Comparison of ENCODE assay signal across 15 mouse cellular contexts in genomic region chr9:98976520-98976919, GRCm38 (mm10). TPM values are rescaled to one million over a fixed set of nuclear protein-coding genes. Genes with fewer than 3 reads are reported as not detected.
DNase-seq lines count a peak whose midpoint lies in the region; TF ChIP-seq lines count a peak whose summit lies in the region.
"Had no signal": no experiment of that assay in that cellular context is flagged by ENCODE, and none has a peak within 500 bp of the region (broad histone marks: within the 10 kb centered on the region; RNA-seq: fewer than 3 reads in every experiment).

No protein-coding gene starts in this region.

- H3K27me3 ChIP-seq in liver, adult 2 months (ENCODE audit: control insufficient read depth, insufficient read depth, low read length) = peaks cover 20% of the 10 kb centered on the region

- H3K4me3 ChIP-seq in liver, adult 2 months (ENCODE audit: insufficient read depth, low read depth, low read length) = no peak overlapping the region
- H3K4me3 ChIP-seq: embryonic facial prominence, embryonic 13.5 days; limb, embryonic 12.5 days; neural tube, embryonic 15.5 days had no signal

- TF ChIP-seq POLR2A in liver, adult 2 months (IDR thresholded peaks at IDR 0.05; ENCODE audit: extremely low read depth, insufficient read depth, low read length) = no peak

- no peaks in the 10 kb centered on the region for H3K36me3 ChIP-seq in liver, adult 2 months (ENCODE audit: control insufficient read depth, insufficient read depth, low read length)
- H3K36me3 ChIP-seq: embryonic facial prominence, embryonic 13.5 days; limb, embryonic 12.5 days; neural tube, embryonic 15.5 days had no signal

- peaks cover 6% of the 10 kb centered on the region; the same call in 1 of the 2 replicates for H3K4me1 ChIP-seq in liver, adult 2 months (ENCODE audit: control insufficient read depth, insufficient read depth, low read length)

- 37% methylated on average over 5 of the region's 5 CpGs for WGBS in liver, adult 2 months

- peak; percentile 31; the same call in 1 of the 2 replicates for TF ChIP-seq CTCF in liver, adult 2 months (IDR thresholded peaks at IDR 0.05; ENCODE audit: low read depth, low read length)

- H3K9ac ChIP-seq in liver, adult 2 months (ENCODE audit: low read depth, low read length) = no peak overlapping the region
- H3K9ac ChIP-seq: embryonic facial prominence, embryonic 13.5 days; limb, embryonic 12.5 days; neural tube, embryonic 15.5 days had no signal

- no peak overlapping the region for H3K27ac ChIP-seq in liver, adult 2 months (replicated peaks; ENCODE audit: insufficient read depth, low read depth, low read length)
- H3K27ac ChIP-seq: embryonic facial prominence, embryonic 13.5 days; limb, embryonic 12.5 days; neural tube, embryonic 15.5 days had no signal

- no peaks in the 10 kb centered on the region for H3K79me2 ChIP-seq in liver, adult 2 months (ENCODE audit: control insufficient read depth, insufficient read depth, low read length)

- peak; percentile 18 for DNase-seq in adrenal gland, postnatal 14 days
- no peak for DNase-seq in adrenal gland, adult 18-20 months (ENCODE audit: low spot score in 2 of 2)
- DNase-seq in liver, adult 2 months (ENCODE audit: extremely low read depth, low read depth, low spot score) = no peak
- DNase-seq in liver = no peak
- peak; percentile 60 for DNase-seq in ZHBTc4 (ENCODE audit: low read depth, low spot score)
- DNase-seq in naive thymus-derived CD4-positive, alpha-beta T cell, adult 2 months (ENCODE audit: low read depth) = peak; percentile 16
- no peak for DNase-seq in frontal cortex, adult 2 months (ENCODE audit: extremely low spot score in 1 of 2, low spot score in 1 of 2)
- no peak for DNase-seq in thymus, postnatal 25 days
- DNase-seq: heart, postnatal 10 days; kidney, adult 11 months; layer of hippocampus, adult 9-11 months; thymus, adult 18-20 months had no signal

RNA-seq across cellular contexts. Expression of gene Faim, which starts 9.7 kb away (rescaled TPM):
- total RNA-seq in adrenal gland, postnatal 14 days (2021) = 27.8 and 31.9 TPM in 2 replicates
- 10 to 100 TPM; 16.6 to 20.9 TPM for total RNA-seq in adrenal gland, adult 18-20 months (2021)
- total RNA-seq in liver, adult 2 months (2014; rRNA removed) = 8.0 and 10.9 TPM in 2 replicates
- polyA plus RNA-seq in liver, adult 2 months (2012; rRNA removed) = 2.2 and 2.3 TPM in 2 replicates
- 30.6 and 33.1 TPM in 2 replicates for polyA plus RNA-seq in frontal cortex, adult 2 months (2012; rRNA removed)

RNA-seq across cellular contexts. Expression of gene Foxl2, which starts 21.4 kb away (rescaled TPM):
- not detected in 2 replicates for total RNA-seq in adrenal gland, postnatal 14 days (2021)
- under 1 TPM in 1 of 2 experiments, not detected in 1; 0.73 TPM for total RNA-seq in adrenal gland, adult 18-20 months (2021)
- not detected in 2 replicates for total RNA-seq in liver, adult 2 months (2014; rRNA removed)
- polyA plus RNA-seq in liver, adult 2 months (2012; rRNA removed) = not detected in 2 replicates
- 0.27 and 0.34 TPM in 2 replicates for polyA plus RNA-seq in frontal cortex, adult 2 months (2012; rRNA removed)
- total RNA-seq: heart, postnatal 10 days had no signal

RNA-seq across cellular contexts. Expression of gene Gm1123, which starts 59.0 kb away (rescaled TPM):
- total RNA-seq in adrenal gland, postnatal 14 days (2021) = not detected in 2 replicates
- not detected for total RNA-seq in adrenal gland, adult 18-20 months (2021)
- not detected in 2 replicates for total RNA-seq in liver, adult 2 months (2014; rRNA removed)
- polyA plus RNA-seq in liver, adult 2 months (2012; rRNA removed) = not detected in 2 replicates
- not detected in 2 replicates for polyA plus RNA-seq in frontal cortex, adult 2 months (2012; rRNA removed)
- total RNA-seq: heart, postnatal 10 days had no signal
- polyA plus RNA-seq: embryonic facial prominence, embryonic 13.5 days; limb, embryonic 12.5 days; neural tube, embryonic 15.5 days had no signal

Comparison
In these comparisons a context has a peak if more than half of its experiments do, and no peak if none do; other contexts are left out.
1. DNase-seq: peak in adrenal gland, postnatal 14 days (single experiment), ZHBTc4 (single experiment) and naive thymus-derived CD4-positive, alpha-beta T cell, adult 2 months (single experiment); none in adrenal gland, adult 18-20 months (0 of 2), liver, adult 2 months (single experiment), liver (single experiment), frontal cortex, adult 2 months (0 of 2) and thymus, postnatal 25 days (single experiment).